Mouse (Mus musculus) adrenal gland, adult 2 months (tissue): ENCODE data around the gene Bcl10. TPM values are rescaled to one million over a fixed set of nuclear protein-coding genes. Genes with fewer than 3 reads are reported as not detected.
"Not testable (repeated sequence)": the region's sequence is repeated elsewhere in the genome, so short reads cannot be mapped to it uniquely, and the experiment has no call there.

Experiments
- DNase-seq: peaks from one replicate; pipeline ENCODE4 v3.0.0; 2021
- long read RNA-seq: library from polyadenylated mRNA; stranded (forward); transcript quantifications from one replicate; pipeline ENCODE4 v2.0.0, GENCODE M21; 2021
- polyA plus RNA-seq: library from polyadenylated mRNA; depleted of rRNA; stranded (reverse); fragments of >200 nt; gene quantifications from 2 replicates; pipeline ENCODE4 v1.2.3, GENCODE M21; 2012; rRNA removed
- total RNA-seq, 2 experiments: library from RNA; stranded (reverse); gene quantifications; 2 replicates each; pipeline ENCODE4 v1.2.3; 2021

Bcl10 gene
- 10 to 100 TPM; 20.7 to 23.9 TPM for total RNA-seq
- 3.6 and 4.1 TPM in 2 replicates for polyA plus RNA-seq
- long read RNA-seq, transcript Bcl10-201 (3 exons, 1,949 nt): major isoform, 33 of 34 reads
- long read RNA-seq, partial matches to known transcripts: 0 of 34 reads
- long read RNA-seq, other reads (novel, unspliced or antisense): 1 of 34 reads

DNA sequence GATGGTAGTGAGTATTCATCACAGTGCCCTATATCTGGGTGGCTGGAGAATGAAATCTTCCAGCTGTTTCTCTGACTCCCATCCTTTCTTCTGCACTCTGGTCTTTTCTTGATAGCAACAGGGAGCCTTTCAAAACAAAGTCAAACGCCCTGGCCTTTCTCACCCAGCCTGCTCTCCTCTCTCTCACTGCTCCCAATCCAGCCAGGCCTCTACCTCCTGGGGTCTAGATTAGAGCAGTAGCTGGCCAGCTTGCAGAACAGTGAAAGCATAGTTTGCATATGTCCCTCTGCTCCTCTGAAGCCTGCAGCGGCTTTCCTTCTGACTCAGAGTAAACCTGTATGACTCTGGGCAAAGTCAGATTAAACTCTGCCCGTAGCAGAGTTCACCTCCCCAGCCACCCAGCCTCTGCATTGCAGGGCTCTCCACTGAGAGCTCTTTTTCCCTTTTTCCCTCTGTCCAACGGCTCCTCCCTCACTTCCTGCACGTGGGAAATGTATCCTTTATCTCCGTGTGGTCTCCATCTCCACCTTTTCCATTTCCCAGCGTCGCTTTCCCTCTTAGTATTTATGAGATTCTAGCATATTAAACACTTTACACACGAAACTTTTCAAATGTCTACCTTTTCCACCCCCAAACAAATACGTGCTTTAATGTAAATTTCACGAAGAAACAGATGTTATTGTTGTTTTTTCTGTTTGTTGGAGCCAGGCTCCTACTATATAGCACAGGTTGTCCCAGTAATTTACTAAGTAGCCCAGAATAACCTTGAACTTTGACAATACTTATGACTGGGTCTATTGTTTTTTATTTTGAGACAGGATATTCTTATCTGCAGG, at the start of gene Bcl10:
TSS of gene Bcl10 (plus strand) at position 786 of the 836 bp plus-strand sequence.
- DNase-seq: no peak

GRCm38 (mm10) chr3:145873271-145873670, 49.3 kb upstream of the Bcl10 start:
- no peak for DNase-seq

DNA sequence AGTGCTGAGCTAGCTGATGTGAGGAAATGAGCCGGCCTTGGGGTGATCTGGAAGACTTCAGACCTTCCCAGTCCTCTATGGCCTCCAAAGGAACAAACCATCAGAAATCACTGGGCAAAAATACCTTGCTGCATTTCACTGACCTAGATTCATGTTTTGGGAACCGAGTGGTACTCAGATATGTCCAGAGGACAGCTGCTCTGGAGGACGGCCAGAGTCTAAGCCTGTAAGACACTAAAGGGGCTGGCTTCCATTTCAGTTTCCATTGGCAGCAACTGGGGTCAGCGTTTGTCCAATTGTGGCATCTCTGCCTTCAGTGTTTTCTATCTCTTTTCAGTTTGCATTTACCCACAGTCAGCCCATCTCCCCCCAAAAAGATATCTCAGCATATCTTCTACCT, 48.5 kb upstream of the Bcl10 start:
- DNase-seq: no peak

DNA sequence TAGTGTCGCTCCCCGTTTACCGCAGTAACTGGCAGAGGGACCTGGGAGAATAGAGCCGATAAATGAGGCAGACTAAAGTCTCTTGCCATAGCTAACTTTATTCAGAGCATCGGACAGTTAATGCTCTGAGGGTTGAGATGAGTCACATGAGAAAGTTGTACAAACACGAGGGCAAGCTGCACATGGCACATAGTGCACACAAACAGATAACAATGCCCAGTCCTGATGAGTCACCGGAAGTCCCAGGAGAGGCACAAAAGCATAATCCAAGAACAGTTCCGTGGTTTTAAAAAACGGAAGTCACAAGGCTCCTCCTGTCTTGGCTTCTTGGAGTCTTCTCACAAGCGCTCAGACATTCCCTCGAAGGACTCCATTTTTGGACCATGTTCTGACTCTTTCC, 46.5 kb upstream of the Bcl10 start:
- no peak for DNase-seq

- DNase-seq: not testable (repeated sequence)
Observed at GRCm38 (mm10) chr3:145878867-145879266, 43.7 kb upstream of the Bcl10 start.

DNA sequence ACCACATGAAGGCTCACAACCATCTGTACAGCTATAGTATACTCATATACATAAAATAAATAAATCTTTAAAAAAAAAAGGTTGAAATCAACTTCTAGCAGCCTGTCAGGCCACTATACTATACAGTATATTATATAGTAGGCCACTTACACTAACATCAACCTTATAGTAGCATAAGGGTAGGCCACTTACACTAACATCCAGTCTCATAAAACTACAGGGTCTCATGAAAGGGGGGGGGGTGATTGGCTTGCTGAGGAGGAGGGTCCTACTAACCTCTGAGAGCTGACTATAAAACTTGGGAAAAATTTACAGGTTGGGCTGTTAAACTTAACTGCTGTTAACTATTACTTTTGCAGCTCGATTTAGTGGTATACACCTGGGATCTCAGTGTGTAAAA, 42.3 kb upstream of the Bcl10 start:
- DNase-seq: no peak

DNA sequence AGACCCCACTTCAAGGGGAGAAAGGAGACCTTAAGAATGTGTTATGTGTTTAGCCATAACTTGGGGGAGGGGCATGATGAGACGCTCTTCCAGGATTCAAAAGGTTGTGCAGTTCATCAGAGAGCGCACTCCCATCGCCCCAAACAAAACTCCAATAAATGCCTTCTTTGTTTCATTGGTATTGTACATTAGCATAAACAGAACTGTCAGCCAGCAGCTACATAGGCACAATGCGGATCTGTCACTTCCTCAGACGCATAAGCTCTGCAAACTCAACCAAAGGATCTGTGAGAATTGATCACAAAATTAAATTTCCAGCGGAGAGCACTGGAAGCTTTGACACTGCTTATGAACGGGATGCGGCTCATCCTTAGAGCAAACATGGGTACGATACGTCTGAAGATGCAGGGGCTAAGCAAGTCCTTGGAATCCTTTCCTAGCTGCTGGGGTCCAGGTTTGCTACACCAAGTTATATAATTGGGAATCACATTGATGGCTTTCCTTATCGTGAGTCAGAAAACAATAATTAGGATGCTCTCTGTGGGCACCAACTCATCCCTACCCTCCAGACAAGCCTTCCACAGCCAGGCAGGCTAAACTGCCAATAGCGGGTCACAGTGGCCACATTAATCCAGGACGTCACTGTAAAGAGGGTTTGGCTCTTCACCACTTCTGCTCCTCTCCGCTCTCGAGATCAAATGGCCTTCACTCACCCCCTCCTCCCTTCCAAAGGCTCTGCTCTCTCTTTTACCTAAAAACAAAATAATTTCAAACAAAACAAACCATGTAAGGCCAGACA, 40.3 kb upstream of the Bcl10 start:
- DNase-seq: no peak

- DNase-seq: no peak
Observed at GRCm38 (mm10) chr3:145883233-145883632, 39.4 kb upstream of the Bcl10 start.

GRCm38 (mm10) chr3:145885376-145885775, 37.2 kb upstream of the Bcl10 start:
- no peak for DNase-seq

DNA sequence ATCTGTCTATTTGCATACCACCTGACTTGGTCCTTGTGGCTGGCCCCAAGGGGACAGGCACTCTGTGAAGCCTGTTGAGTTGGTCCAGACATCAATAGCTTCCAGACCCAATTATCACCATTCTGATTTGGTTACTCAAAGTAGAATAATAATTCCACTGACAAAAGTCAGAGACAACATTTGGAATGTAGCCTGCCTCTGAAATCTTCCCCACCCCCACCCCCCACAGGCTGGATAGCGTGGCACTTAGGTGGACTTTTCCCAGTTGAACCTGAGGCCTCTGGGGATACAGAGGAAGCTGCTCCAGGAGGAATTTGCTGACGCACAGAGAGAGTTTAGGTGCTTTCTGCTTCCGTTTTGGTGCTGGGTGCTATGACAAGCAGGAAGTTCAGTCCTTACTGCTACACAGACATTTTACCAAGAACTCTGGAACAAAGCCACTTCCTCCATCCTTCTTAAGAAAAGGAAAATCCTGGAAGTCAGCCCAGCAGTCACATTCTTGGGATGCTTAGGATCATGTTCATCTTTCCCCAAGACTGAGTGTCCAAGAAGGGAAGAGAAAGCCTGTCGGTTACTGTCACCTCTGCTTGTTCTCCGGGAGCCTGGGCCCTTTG, 36.6 kb upstream of the Bcl10 start:
- peak; percentile 29 for DNase-seq

GRCm38 (mm10) chr3:145887430-145887971, 35.1 kb upstream of the Bcl10 start:
- no peak for DNase-seq

GRCm38 (mm10) chr3:145890346-145891132, 32.1 kb upstream of the Bcl10 start:
- DNase-seq: no peak

DNA sequence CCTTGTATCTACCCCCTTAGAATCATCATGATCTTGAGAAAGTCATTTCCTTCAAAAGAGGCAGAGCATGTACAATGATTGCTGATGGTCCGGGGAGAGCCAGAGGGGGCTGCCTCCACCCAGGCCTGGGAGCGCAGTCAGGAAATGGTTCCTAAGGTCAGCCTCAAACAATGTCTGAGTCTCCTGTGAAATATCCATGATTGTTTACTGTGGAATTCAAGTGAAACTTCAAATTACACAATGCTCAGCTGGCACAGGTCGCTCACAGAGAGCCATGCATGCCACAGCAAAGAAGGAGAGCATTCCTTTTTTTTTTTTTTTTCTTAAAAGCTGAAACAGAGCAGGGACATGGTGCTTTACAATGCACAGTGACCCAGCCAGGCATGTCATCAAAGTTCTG, 30.2 kb upstream of the Bcl10 start:
- no peak for DNase-seq

- no peak for DNase-seq
Observed at GRCm38 (mm10) chr3:145894131-145894530, 28.5 kb upstream of the Bcl10 start.

GRCm38 (mm10) chr3:145897749-145898148, 24.9 kb upstream of the Bcl10 start:
- no peak for DNase-seq

DNA sequence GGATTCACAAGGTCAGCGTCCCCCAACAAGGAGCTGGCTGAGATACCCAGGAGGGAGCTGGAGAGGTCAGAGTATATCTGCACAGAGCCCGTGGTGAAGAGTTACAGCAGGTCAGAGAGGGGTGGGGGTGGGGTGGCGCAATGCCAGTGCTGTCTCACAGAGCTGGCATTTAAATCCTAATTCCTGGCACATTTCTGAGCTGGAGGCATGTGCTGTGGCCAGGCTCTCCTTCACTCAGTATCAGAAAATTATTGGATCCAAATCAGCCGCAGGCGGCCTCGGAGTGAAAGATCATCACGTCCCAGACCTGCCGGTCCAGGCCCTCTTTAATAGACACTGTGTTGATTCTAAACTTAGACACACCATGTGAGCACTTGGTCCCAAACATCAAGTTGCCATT, 22.8 kb upstream of the Bcl10 start:
- no peak for DNase-seq

- no peak for DNase-seq
Observed at GRCm38 (mm10) chr3:145903530-145903929, 19.1 kb upstream of the Bcl10 start.

- peak; percentile 34 for DNase-seq
Observed at GRCm38 (mm10) chr3:145904850-145905776, 17.5 kb upstream of the Bcl10 start.

DNA sequence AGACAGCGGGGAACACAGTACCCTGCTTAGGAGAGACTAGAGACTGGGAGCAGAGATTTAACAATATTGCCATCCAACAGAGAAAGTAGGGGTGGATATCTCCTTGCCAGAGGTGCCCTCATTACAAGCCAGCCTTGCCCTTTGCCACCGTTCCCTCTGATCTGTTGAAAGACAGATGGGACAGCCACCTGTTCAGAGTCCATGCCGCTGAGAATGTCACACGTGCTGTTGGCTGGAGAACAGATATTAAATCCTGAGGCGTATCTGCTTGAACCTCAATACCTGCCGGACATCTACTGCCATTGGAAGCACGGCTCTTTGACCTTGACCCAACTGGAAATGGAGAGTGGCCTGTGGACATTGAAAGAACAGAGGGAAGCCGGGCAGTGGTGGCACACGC, 16.0 kb upstream of the Bcl10 start:
- DNase-seq: no peak

- DNase-seq: no peak
Observed at GRCm38 (mm10) chr3:145912512-145912911, 10.1 kb upstream of the Bcl10 start.
